In genomic region chr11:34054031-34054727, GRCm38 (mm10) we compare ENCODE assay signal across 21 mouse cellular contexts. TPM values are rescaled to one million over a fixed set of nuclear protein-coding genes. Genes with fewer than 3 reads are reported as not detected.
DNase-seq lines count a peak whose midpoint lies in the region; ATAC-seq and TF ChIP-seq lines count a peak whose summit lies in the region.
"Had no signal": no experiment of that assay in that cellular context is flagged by ENCODE, and none has a peak within 500 bp of the region (broad histone marks: within the 10 kb centered on the region; RNA-seq: fewer than 3 reads in every experiment).

No protein-coding gene starts in this region.

- dilution Hi-C loops in CH12.LX (cut with MboI; ENCODE audit: extremely low pct_ligation_motif_present, extremely low pct_unique_long_range_greater_than_20kb, low sequenced_read_pairs), result no loop called here

- TF ChIP-seq RAD21 in CH12.LX (IDR thresholded peaks at IDR 0.05; ENCODE audit: low read depth, low read length), result no peak; the same call in 1 of the 2 replicates

- TF ChIP-seq POLR2A in CH12.LX (IDR thresholded peaks at IDR 0.05; ENCODE audit: low read depth, low read length), result no peak

- H3K4me3 ChIP-seq in CH12.LX (replicated peaks in 1 of 3; ENCODE audit: low read depth in 2 of 3, low read length in 2 of 3, poor library complexity in 1 of 3), result no peak overlapping the region
- no peak overlapping the region for H3K4me3 ChIP-seq in limb, embryonic 10.5 days
- H3K4me3 ChIP-seq: midbrain, embryonic 15.5 days; neural tube, embryonic 13.5 days had no signal

- TF ChIP-seq CTCF in CH12.LX (conservative IDR thresholded peaks at IDR 0.05 in 1 of 2, IDR thresholded peaks at IDR 0.05 in 1 of 2; ENCODE audit: low read depth in 2 of 2, low read length in 2 of 2), result no peak

- 0 out of 2 replicates have a peak overlapping the region, but pooled peaks have one; percentile 0 for H3K9ac ChIP-seq in CH12.LX (ENCODE audit: insufficient read depth, low read depth)
- H3K9ac ChIP-seq: liver, embryonic 14.5 days; midbrain, embryonic 15.5 days; neural tube, embryonic 13.5 days had no signal

- in situ Hi-C loops in CH12.LX (cut with MboI; ENCODE audit: low pct_ligation_motif_present, low pct_unique_long_range_greater_than_20kb, low sequenced_read_pairs), result no loop called here

- H3K27ac ChIP-seq in CH12.LX (ENCODE audit: insufficient read depth, low read depth), result peak overlapping the region; percentile 54
- H3K27ac ChIP-seq in limb, embryonic 10.5 days, result no peak overlapping the region
- H3K27ac ChIP-seq: kidney, postnatal 0 days; liver, embryonic 14.5 days; midbrain, embryonic 15.5 days; neural tube, embryonic 13.5 days; stomach, postnatal 0 days had no signal

- no peaks in the 10 kb centered on the region for H3K27me3 ChIP-seq in CH12.LX (replicated peaks)
- H3K27me3 ChIP-seq in limb, embryonic 10.5 days (ENCODE audit: low read depth, poor library complexity, severe bottlenecking), result no peaks in the 10 kb centered on the region
- H3K27me3 ChIP-seq: midbrain, embryonic 15.5 days; neural tube, embryonic 13.5 days had no signal

- peaks cover 33 to 52% of the 10 kb centered on the region in 2 experiments for H3K36me3 ChIP-seq in CH12.LX (replicated peaks in 1 of 2; ENCODE audit: control insufficient read depth in 1 of 2, insufficient read depth in 1 of 2, low read length in 1 of 2)
- no peaks in the 10 kb centered on the region for H3K36me3 ChIP-seq in limb, embryonic 10.5 days
- H3K36me3 ChIP-seq: midbrain, embryonic 15.5 days; neural tube, embryonic 13.5 days had no signal

- H3K4me1 ChIP-seq in CH12.LX (ENCODE audit: control insufficient read depth in 1 of 2, insufficient read depth in 2 of 2), result peaks cover 29 to 59% of the 10 kb centered on the region in 2 experiments
- H3K4me1 ChIP-seq in limb, embryonic 10.5 days, result no peaks in the 10 kb centered on the region
- H3K4me1 ChIP-seq: midbrain, embryonic 15.5 days; neural tube, embryonic 13.5 days had no signal

- WGBS in limb, embryonic 10.5 days, result 83% methylated on average over 7 of the region's 7 CpGs

- peak; percentile 24; the same call in 1 of the 2 replicates for ATAC-seq in common myeloid progenitor, adult 5-6 weeks (replicated peaks; ENCODE audit: low read depth, poor library complexity, severe bottlenecking)
- ATAC-seq: midbrain, embryonic 15.5 days had no signal

- no peak overlapping the region for H3K4me2 ChIP-seq in CH12.LX (ENCODE audit: insufficient read depth, low read depth, poor library complexity, severe bottlenecking)
- H3K4me2 ChIP-seq: midbrain, embryonic 15.5 days; neural tube, embryonic 13.5 days had no signal

- peaks cover 13% of the 10 kb centered on the region for H3K79me2 ChIP-seq in CH12.LX (replicated peaks; ENCODE audit: control insufficient read depth, extremely low read depth, insufficient read depth, poor library complexity, severe bottlenecking)

- DNase-seq in ovary, postnatal 36 days (ENCODE audit: low spot score), result peak; percentile 24
- no peak for DNase-seq in ovary, postnatal 10 days (ENCODE audit: low spot score)
- no peak for DNase-seq in CH12.LX (ENCODE audit: extremely low read depth)
- peak; percentile 15 for DNase-seq in right cerebral cortex, postnatal 25 days
- no peak for DNase-seq in limb, embryonic 10.5 days (ENCODE audit: low spot score)
- DNase-seq in B cell, adult 2 months, result no peak
- DNase-seq: cerebellum, adult 18-20 months; heart, postnatal 14 days; left cerebral cortex, postnatal 4 days; lung, postnatal 14 days had no signal

- no peaks in the 10 kb centered on the region for H3K9me3 ChIP-seq in CH12.LX (replicated peaks; ENCODE audit: low read length)
- no peaks in the 10 kb centered on the region for H3K9me3 ChIP-seq in limb, embryonic 10.5 days (replicated peaks)
- H3K9me3 ChIP-seq: midbrain, embryonic 15.5 days; neural tube, embryonic 13.5 days had no signal

- TF ChIP-seq EP300 in CH12.LX (IDR thresholded peaks at IDR 0.05; ENCODE audit: low read length), result no peak

TF ChIP-seq in CH12.LX, 34 proteins besides CTCF, POLR2A, EP300 and RAD21:
- TF ChIP-seq JUND (conservative IDR thresholded peaks at IDR 0.05; ENCODE audit: low read depth, low read length) (no peak), SMC3 (IDR thresholded peaks at IDR 0.05; ENCODE audit: low read depth, low read length) (no peak), IRF4 (IDR thresholded peaks at IDR 0.05; ENCODE audit: low read depth, low read length) (peak; percentile 64; the same call in 1 of the 2 replicates), ELF1 (IDR thresholded peaks at IDR 0.05; ENCODE audit: low read depth, low read length) (0 out of 2 replicates have a peak, but pooled peaks have one; percentile 55), TBP (conservative IDR thresholded peaks at IDR 0.05; ENCODE audit: low read depth, low read length) (no peak), SIN3A (IDR thresholded peaks at IDR 0.05; ENCODE audit: low read length) (no peak), USF1 (IDR thresholded peaks at IDR 0.05; ENCODE audit: low read depth, low read length) (peak; percentile 36), TCF12 (IDR thresholded peaks at IDR 0.05; ENCODE audit: low read depth, low read length) (no peak), MAX (IDR thresholded peaks at IDR 0.05; ENCODE audit: low read length) (0 out of 2 replicates have a peak, but pooled peaks have one; percentile 47), HCFC1 (IDR thresholded peaks at IDR 0.05; ENCODE audit: low read depth, low read length) (peak; percentile 21; the same call in 1 of the 2 replicates), KAT2A (IDR thresholded peaks at IDR 0.05; ENCODE audit: insufficient replicate concordance, low read length) (no peak)

RNA-seq across cellular contexts. Expression of gene Lcp2, which starts 7.5 kb away (rescaled TPM):
- total RNA-seq in CH12.LX (2012; rRNA removed), result 18.3 and 19.4 TPM in 2 replicates
- total RNA-seq in CH12.LX (2014; rRNA removed), result 5.9 and 24.0 TPM in 2 replicates
- 18.7 and 20.1 TPM in 2 replicates for polyA plus RNA-seq in CH12.LX (2012; ENCODE audit: insufficient read length, low read depth)
- total RNA-seq in common myeloid progenitor, adult 5-6 weeks (2017), result 19.9 and 32.6 TPM in 2 replicates
- 1.0 and 1.2 TPM in 2 replicates for polyA plus RNA-seq in limb, embryonic 10.5 days (2016; fragmentation: Nextera tagmentation; extraction: Ambion mirVana)

RNA-seq across cellular contexts. Expression of gene 4930469K13Rik, which starts 44.2 kb away (rescaled TPM):
- total RNA-seq in CH12.LX (2012; rRNA removed) (not detected in 2 replicates), CH12.LX (2014; rRNA removed) (0.42 TPM in 1 of 2 replicates, not detected in the other)
- polyA plus RNA-seq in CH12.LX (2012; ENCODE audit: insufficient read length, low read depth), result not detected in 2 replicates
- total RNA-seq in common myeloid progenitor, adult 5-6 weeks (2017), result not detected in 2 replicates
- polyA plus RNA-seq in limb, embryonic 10.5 days (2016; fragmentation: Nextera tagmentation; extraction: Ambion mirVana), result not detected in 2 replicates
- total RNA-seq: heart, adult 8-10 months; heart, postnatal 14 days; layer of hippocampus, postnatal 14 days; left cerebral cortex, postnatal 4 days had no signal
- polyA plus RNA-seq: cortical plate, adult 2 months; forebrain, embryonic 11.5 days; kidney, postnatal 0 days; liver, embryonic 14.5 days; midbrain, embryonic 15.5 days; small intestine, adult 2 months; stomach, postnatal 0 days had no signal

Comparison
In these comparisons a context has a peak if more than half of its experiments do, and no peak if none do; other contexts are left out.
1. DNase-seq: peak in ovary, postnatal 36 days (single experiment) and right cerebral cortex, postnatal 25 days (single experiment); none in ovary, postnatal 10 days (single experiment), CH12.LX (single experiment), limb, embryonic 10.5 days (single experiment) and B cell, adult 2 months (0 of 2).